Mouse (Mus musculus): ENCODE data around the gene Egfl8. TPM values are rescaled to one million over a fixed set of nuclear protein-coding genes. Genes with fewer than 3 reads are reported as not detected.
A peak's percentile ranks its signal among the peaks of the same experiment; 100 is the strongest.

Gene Egfl8
- 1 to 10 TPM; 2.1 to 2.7 TPM for total RNA-seq (2021)
- long read RNA-seq, experiment 1, partial matches to known transcripts = 0 of 3 reads
- long read RNA-seq, experiment 1, other reads (novel, unspliced or antisense) = 2 of 3 reads
- long read RNA-seq, experiment 2, partial matches to known transcripts = 0 of 5 reads
- long read RNA-seq, experiment 2, other reads (novel, unspliced or antisense) = 4 of 5 reads

DNA sequence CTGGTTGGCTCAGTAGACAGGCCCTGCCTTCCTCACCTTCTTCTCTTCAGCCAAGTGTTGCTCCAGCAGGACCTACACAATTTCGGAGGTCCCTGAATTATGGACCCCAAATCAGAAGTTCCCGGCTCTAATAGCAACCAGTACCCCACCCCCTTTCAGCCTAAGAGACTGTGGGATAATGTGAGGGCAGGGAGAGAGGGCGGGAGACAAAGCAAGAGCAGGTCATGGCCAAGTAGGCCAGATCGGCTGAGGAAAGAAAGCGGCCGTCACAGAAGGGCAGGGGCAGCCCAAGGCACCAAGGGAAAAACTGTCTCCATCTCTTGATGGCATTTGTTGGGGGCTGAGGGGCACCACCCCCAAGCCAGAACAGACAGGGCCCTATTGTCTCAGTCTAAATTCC lies at the start of gene Egfl8:
Gene Egfl8, minus strand, starts transcription at position 101 of the 400 bp plus-strand sequence.
- intact Hi-C loops (cut with DNase I) = loop anchor here (2.0 kb wide), 1 partner anchor 175 kb away; no protein-coding TSS in a partner anchor
- DNase-seq = no peak

GRCm38 (mm10) chr17:34664472-34664871 lies 48.7 kb upstream of the Egfl8 start:
- intact Hi-C loops (cut with DNase I) = no loop called here
- no peak for DNase-seq

DNA sequence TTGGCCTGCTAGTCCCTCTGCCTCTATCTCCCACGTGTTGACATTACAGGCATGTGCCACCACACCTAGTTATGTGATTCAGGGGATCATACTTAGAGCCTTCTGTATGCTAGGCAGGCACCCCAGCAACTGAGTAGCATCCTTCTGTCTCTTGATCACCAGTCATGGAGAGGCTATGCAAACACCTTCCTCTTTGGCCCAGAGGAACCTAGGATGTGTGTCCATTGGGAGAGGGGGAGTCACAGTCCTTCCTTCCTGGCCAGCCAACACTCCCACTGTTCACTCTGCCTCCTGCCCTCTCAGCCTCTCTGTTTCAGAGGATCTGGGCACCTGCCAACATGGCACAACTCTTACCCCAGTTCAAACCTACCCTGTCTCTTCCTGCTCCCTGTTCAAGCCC lies 47.8 kb upstream of the Egfl8 start:
- no peak for DNase-seq
- intact Hi-C loops (cut with DNase I) = loop anchor here (2.0 kb wide), 1 partner anchor 17 kb away; no protein-coding TSS in a partner anchor

GRCm38 (mm10) chr17:34662978-34663377 lies 47.2 kb upstream of the Egfl8 start:
- DNase-seq = no peak
- intact Hi-C loops (cut with DNase I) = loop anchor here (2.0 kb wide), 1 partner anchor 18 kb away; no protein-coding TSS in a partner anchor

DNA sequence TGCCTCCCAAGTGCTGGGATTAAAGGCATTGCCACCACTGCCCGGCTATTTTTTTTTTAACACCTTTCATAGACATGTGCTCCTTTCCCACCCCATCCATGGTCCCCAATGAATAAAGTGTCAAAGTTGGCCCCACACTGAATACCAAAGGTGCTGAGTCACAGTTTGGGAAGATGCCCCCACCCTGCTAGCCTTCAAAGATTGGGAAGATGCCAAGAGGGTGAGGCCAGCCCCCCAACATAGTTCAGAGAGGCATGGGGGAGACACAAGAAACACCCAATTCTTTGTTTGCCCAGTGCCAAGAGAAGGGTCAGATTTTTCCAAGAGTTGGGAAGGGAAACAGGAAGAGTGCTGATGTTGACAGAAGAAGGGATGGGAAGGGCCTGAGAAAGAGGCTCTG lies 46.7 kb upstream of the Egfl8 start:
- intact Hi-C loops (cut with DNase I) = loop anchor here (2.0 kb wide), 1 partner anchor 18 kb away; no protein-coding TSS in a partner anchor
- DNase-seq = no peak

DNA sequence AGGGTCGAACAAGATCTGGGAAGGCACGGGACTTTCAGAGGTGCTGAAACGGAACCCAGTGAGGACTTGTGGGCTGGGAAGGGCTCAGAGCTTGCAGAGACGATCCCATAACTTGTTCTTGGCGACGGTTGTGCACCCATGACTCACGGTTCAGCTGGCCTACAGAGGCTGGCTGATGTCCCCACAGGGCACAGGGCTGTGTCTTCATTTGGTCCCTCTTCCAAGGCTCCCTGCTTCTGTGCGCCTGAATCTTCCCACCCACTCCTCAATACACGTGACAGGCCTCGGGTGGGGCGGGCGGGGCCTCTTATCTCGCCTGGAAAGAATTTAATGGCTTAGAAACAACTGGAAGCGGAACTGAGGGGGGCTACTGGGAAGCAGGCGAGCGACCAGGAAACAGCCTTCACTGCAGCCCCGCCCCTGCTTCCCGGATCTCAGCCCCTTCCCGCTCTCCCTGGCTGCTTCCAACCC lies 45.4 kb upstream of the Egfl8 start:
- peak; percentile 69 to 73 for DNase-seq
- intact Hi-C loops (cut with DNase I) = no loop called here

- intact Hi-C loops (cut with DNase I) = no loop called here
- DNase-seq = peak; percentile 49 to 60
These were observed 44.6 kb upstream of the Egfl8 start for GRCm38 (mm10) chr17:34660259-34660820.

DNA sequence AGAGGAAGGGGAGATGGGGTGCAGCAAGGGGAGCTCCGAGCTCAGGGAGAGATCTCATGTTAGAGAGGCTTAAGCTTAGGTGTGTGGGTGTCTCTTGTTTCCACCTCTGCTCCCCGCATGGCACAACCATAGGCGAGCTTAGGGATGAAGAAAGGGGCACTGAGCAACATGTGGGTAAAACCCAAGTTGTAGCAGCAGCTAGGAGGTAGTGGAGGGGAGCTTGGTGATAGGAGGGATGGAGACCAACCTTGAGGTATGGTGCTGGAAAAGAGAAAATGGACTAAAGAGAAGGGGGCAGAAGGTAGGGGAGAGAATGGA lies 44.1 kb upstream of the Egfl8 start:
- DNase-seq = no peak
- intact Hi-C loops (cut with DNase I) = no loop called here

- intact Hi-C loops (cut with DNase I) = no loop called here
These were observed 43.6 kb upstream of the Egfl8 start for GRCm38 (mm10) chr17:34659181-34659896.

GRCm38 (mm10) chr17:34658591-34658990 lies 42.8 kb upstream of the Egfl8 start:
- intact Hi-C loops (cut with DNase I) = no loop called here
- no peak for DNase-seq

More at GRCm38 (mm10) chr17:34659181-34659896, 43.6 kb upstream of the Egfl8 start:
- DNase-seq = no peak

DNA sequence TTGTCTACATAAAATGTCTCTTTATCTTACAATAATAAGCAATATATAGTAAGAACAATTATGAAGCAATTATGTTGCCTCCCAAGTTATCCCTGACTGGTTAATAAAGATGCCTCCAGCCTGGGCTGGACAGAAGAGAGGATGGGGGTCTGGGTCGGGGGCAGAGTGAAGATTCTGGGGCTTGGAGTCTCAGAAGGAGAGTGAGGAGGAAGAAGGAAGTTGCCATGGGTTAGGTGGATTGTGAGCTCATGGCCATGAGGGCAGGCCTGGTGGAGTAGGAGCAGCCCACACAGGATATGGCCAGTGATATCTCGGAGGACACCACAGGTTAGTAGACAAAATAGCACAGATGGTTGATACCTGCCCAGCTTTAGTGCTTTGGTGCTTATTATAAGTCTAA lies 42.4 kb upstream of the Egfl8 start:
- intact Hi-C loops (cut with DNase I) = no loop called here

GRCm38 (mm10) chr17:34657271-34657670 lies 41.5 kb upstream of the Egfl8 start:
- DNase-seq = no peak
- intact Hi-C loops (cut with DNase I) = no loop called here

More for the DNA sequence above, 42.4 kb upstream of the Egfl8 start:
- DNase-seq = no peak

DNA sequence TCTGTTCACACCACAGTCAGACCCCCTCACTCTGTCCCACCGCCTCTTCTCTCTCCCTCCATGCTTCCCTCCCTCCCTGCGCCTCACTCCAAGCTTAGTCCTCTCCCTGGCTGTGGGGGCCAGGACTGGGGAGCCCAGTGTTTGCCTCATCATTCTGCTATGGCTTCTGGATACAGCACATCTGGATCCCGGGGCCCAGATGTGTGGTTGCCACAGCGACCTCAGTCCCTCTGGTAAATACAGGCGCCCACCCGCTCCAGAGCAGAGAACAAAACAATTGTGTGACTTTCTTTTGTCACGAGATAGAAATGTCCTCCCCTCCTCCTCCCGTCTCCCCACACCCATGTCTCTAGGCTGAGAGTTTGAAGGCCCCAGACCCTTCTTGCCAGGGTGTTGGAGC lies 40.9 kb upstream of the Egfl8 start:
- peak; percentile 62 to 65 for DNase-seq
- intact Hi-C loops (cut with DNase I) = no loop called here

- intact Hi-C loops (cut with DNase I) = no loop called here
- DNase-seq = peak; percentile 92 to 93
These were observed 39.8 kb upstream of the Egfl8 start for GRCm38 (mm10) chr17:34655581-34655991.

- DNase-seq = peak in 1 of 2 experiments; percentile 75
- intact Hi-C loops (cut with DNase I) = no loop called here
These were observed 39.4 kb upstream of the Egfl8 start for GRCm38 (mm10) chr17:34655160-34655559.

GRCm38 (mm10) chr17:34654392-34654791 lies 38.6 kb upstream of the Egfl8 start:
- intact Hi-C loops (cut with DNase I) = loop anchor here (1.0 to 5.0 kb wide), 3 partner anchors 38 to 158 kb away; no protein-coding TSS in a partner anchor
- DNase-seq = no peak

DNA sequence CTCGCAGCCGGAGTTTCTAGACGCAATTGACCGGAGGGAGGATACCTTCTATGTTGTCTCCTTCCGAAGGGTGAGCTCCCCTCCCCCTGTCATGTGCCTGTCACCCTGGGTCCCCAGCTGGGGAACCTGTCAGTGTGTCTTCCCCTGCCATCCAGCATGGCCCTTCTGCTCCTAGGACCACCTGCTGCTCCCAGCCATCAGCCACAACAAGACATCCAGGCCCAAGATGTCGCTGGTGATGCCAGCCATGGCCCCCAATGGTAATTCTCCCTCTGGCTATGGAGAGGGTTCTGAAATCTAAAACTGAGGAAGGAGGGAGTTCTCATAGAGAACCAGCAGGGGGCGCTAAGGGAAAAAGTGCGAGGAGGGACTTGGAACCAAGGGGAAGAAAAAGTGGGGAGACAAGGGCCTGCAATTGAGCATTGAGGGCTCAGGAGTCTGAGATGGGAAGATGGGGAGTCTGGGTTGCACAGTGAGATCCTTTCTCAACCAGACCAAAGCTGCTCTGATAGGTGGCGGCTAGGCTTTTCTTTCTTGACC lies 38.0 kb upstream of the Egfl8 start:
- intact Hi-C loops (cut with DNase I) = loop anchor here (1.0 to 5.0 kb wide), 3 partner anchors 38 to 158 kb away; no protein-coding TSS in a partner anchor
- peak; percentile 68 to 83 for DNase-seq

GRCm38 (mm10) chr17:34652985-34653384 lies 37.2 kb upstream of the Egfl8 start:
- intact Hi-C loops (cut with DNase I) = loop anchor here (5.0 kb wide), 2 partner anchors 39 to 159 kb away; no protein-coding TSS in a partner anchor
- no peak for DNase-seq

DNA sequence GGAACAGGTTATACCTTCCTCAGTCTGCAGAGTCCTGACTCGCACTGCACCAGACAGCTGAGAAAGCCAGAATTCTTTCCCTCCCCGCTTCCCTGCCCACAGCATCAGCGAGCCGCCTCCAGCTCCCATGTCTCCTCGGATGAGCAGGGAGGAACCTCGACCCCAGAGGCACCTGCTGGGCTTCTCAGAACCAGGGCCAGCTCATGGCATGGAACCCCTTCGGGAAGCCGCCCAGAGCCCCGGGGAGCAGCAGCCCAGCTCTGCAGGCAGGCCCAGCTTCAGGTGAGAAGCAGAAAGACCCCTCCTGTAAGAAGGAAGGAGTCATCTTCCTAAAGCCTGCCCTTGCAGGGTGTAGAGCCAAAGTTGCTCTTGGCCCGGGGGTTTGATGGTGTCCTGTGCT lies 36.8 kb upstream of the Egfl8 start:
- DNase-seq = no peak
- intact Hi-C loops (cut with DNase I) = loop anchor here (5.0 kb wide), 2 partner anchors 40 to 160 kb away; no protein-coding TSS in a partner anchor

- intact Hi-C loops (cut with DNase I) = loop anchor here (5.0 kb wide), 2 partner anchors 41 to 161 kb away; no protein-coding TSS in a partner anchor
- DNase-seq = peak; percentile 59 to 71
These were observed 35.9 kb upstream of the Egfl8 start for GRCm38 (mm10) chr17:34651507-34652221.

All from heart, postnatal 14 days (tissue).